Mouse (Mus musculus) layer of hippocampus, postnatal 14 days (tissue): ENCODE results near the gene Inpp5a. TPM values are rescaled to one million over a fixed set of nuclear protein-coding genes. Genes with fewer than 3 reads are reported as not detected.
"Not testable (repeated sequence)": the region's sequence is repeated elsewhere in the genome, so short reads cannot be mapped to it uniquely, and the experiment has no call there.

Source experiments
- DNase-seq, 2 experiments: peaks; one replicate each; pipeline ENCODE4 v3.0.0; 2021 to 2022; ENCODE audit warnings: low spot score in 2 of 2, mixed read lengths in 1 of 2
- total RNA-seq, 2 experiments: library from RNA; stranded (reverse); gene quantifications; 2 replicates each; pipeline ENCODE4 v1.2.3; 2021

Gene Inpp5a
- total RNA-seq, 2 experiments from 2014 or later = 41.1 to 41.2 TPM

GRCm38 (mm10) chr7:139399572-139399971 is 10.7 kb downstream of the Inpp5a start:
- no peak for DNase-seq

GRCm38 (mm10) chr7:139399977-139400685 is 11.2 kb downstream of the Inpp5a start:
- DNase-seq = no peak

DNA sequence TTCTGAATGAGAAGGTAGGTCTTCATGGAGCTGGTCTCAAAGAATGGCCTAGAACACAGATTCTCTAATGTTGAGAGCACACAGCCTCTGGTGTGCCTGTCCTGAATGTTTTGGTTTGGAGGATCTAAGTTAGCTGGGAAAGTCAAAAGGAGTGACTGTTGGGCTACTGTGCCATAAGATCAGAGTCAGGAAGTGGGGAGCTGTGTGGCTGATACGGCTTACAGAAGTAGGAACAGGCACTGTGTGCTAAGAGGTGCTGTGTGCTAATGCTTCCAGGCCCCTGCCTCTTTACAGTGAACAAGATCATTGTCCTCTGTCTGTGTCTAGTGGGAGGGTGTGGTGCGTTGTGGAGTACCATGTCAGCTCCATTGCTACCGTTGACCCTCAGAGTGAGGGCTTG is 12.0 kb downstream of the Inpp5a start:
- no peak for DNase-seq

- no peak for DNase-seq
Measured at GRCm38 (mm10) chr7:139401791-139402190, 12.9 kb downstream of the Inpp5a start.

GRCm38 (mm10) chr7:139402721-139403120 is 13.8 kb downstream of the Inpp5a start:
- no peak for DNase-seq

GRCm38 (mm10) chr7:139406581-139406980 is 17.7 kb downstream of the Inpp5a start:
- no peak for DNase-seq

GRCm38 (mm10) chr7:139407966-139408365 is 19.1 kb downstream of the Inpp5a start:
- DNase-seq = no peak

DNA sequence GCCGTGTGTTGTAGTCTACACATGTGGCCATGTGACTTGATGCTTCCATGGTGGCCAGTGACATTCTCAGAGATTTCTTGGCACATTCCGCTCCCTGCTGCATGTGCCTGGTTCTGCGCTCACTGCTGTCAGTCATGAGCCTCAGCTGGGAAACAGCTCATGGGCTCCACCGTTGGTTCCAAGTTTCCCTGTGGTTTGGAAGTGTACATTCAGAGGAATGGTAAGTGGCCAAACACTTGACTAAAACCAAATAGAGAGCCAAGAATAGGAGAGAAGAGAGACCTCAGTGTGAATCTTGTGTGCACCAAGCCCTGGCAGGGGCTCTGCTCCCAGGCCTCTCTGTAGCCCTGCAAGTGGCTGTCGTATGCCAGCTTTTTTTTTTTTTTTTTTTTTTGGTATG is 21.0 kb downstream of the Inpp5a start:
- DNase-seq = no peak

DNA sequence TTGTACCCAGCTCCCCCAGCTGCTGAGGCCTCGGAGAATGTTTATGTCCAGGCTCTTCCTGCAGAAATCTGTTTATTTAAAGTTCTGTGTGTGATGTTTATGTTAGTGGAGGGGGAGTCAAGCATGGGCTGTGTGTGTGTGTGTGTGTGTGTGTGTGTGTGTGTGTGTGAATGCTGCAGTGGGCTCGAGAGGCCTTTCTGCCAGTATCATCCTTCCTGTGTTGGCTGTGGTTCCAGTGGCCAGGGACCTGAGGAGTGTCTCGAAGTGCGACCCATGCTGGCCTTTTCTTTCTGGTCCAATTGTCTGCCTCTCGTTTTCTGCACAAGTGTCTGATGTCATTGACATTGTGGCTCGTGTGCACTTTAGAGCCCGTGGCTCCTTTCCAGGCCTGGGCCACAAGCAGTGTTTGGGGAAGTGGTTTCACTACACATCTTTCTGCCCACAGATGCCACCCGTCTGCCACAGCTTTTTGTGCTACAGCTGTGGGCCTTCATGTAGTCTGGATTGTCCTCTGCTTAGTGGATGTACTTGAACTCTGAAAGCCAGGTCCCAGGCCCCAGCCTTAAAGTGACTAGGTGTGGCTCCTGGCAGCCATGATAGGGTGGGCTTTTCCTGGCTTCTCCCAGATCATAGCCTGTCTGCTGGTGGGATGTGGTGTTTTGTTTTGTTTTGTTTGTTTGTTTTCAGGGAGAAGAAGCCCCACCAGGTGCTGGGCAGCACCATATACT is 23.5 kb downstream of the Inpp5a start:
- DNase-seq = no peak

DNA sequence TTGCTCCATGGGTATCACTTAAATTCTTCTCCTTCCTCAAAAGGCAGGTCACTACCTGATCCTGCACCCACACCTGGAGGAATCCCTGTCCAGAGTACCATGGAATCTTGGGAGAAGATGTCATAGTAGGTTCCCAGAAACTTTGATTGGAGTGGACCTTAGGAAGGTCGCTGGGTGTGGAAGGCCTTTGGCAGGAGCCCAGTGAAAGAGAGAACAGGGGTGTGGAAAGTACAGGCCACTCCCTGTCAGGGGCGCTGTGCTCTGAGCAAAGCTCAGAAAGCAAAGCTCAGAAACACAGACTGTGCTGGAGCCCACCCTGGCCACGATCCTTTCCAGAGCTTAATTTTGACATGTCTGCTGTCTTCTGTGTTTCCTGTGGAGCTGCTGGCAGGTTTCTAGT is 24.5 kb downstream of the Inpp5a start:
- no peak for DNase-seq

GRCm38 (mm10) chr7:139415616-139416225 is 26.8 kb downstream of the Inpp5a start:
- no peak for DNase-seq

DNA sequence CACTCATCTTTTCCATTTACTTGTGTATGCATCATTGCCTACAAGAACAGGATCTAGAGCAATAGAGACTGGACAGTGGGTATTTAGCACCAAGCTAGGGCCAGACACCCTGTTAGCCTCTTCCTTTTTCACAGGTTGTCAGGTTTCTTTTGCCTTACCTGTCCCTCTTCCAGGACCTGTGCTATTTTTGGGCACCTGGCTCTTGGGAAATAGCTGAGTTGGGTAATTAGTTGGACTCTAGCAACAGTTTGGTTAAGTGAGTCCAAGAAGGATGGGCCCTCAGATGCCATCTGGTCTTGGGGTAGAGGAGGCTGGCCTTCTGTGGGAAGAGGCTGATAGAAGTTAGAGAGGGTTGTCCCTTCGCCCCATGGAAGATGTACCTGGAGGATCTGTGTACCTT is 29.5 kb downstream of the Inpp5a start:
- DNase-seq = no peak

DNA sequence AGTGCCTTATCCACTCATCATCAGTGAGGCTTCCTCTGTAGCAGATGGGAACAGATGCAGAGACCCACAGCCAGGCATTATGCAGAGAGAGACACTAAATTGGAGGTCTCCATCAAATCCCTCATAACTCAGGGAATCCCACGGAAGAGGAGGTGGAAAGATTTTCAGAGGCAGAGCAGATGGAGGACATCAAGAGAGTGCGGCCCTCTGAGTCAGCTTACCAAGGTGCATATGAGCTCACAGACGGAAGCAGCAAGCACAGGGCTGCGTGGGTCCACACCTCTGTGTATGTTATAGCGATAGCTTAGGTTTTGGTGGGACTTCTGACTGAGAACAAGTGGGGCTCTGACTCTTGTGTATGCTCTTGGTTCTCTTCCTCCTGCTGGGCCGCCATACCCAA is 33.9 kb downstream of the Inpp5a start:
- DNase-seq = no peak

DNA sequence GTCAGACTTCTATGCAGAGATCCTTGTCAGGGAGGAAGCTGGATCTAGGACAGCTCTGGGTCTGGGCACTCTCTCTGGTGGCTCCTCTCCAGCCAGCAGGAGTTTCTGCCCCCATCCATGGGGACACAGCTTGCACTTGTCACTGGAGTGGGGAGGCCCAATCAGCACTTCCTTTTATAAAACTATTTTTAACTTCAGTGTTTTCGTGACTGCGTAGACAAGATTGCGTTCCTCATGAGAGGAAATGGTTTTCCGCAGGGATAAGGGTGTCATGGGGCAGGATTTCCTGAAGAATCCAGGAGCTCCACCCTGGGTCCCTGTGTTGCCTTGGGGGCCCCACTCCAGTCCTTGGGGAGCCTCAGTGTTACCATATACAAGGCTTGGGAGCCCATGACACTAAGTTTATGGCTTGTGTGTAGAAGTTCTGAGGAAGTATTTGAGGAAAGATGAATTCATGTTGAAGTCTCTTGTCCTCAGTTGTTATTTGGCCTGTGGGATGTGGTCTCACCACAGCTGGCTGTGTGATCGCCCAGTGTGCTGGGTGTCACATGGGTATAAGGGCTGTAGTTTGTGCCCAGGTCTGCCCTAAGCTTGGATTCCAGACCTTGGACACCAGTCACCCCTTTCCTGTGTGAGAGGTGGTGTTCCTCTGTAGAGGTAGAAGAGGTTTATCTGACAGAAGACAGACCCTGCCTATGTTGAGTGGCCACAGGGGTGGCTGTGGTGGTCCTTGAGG is 45.4 kb downstream of the Inpp5a start:
- no peak for DNase-seq

GRCm38 (mm10) chr7:139434931-139435330 is 46.0 kb downstream of the Inpp5a start:
- not testable (repeated sequence) for DNase-seq

GRCm38 (mm10) chr7:139435749-139436148 is 46.8 kb downstream of the Inpp5a start:
- no peak for DNase-seq

GRCm38 (mm10) chr7:139436951-139437350 is 48.0 kb downstream of the Inpp5a start:
- DNase-seq = no peak

DNA sequence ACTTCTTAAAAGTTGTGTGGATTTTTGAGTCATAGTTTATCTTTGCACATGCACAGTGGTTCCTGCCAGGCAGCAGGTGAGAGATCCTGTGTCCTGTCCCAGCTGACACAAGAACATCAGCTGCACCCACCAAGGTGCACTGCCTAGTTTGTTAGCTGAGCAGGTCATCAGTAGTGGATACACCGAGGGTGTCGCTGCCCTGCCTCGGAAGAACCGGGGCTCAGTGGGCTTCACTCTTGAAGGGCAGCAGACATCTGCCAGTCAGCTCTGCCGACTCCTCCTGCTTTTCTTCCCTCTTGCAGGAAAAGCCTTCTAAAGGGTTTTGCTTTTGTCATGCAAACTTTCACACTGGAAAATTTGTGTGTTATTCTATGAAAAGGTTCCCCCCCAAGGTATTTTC is 48.6 kb downstream of the Inpp5a start:
- DNase-seq = no peak

DNA sequence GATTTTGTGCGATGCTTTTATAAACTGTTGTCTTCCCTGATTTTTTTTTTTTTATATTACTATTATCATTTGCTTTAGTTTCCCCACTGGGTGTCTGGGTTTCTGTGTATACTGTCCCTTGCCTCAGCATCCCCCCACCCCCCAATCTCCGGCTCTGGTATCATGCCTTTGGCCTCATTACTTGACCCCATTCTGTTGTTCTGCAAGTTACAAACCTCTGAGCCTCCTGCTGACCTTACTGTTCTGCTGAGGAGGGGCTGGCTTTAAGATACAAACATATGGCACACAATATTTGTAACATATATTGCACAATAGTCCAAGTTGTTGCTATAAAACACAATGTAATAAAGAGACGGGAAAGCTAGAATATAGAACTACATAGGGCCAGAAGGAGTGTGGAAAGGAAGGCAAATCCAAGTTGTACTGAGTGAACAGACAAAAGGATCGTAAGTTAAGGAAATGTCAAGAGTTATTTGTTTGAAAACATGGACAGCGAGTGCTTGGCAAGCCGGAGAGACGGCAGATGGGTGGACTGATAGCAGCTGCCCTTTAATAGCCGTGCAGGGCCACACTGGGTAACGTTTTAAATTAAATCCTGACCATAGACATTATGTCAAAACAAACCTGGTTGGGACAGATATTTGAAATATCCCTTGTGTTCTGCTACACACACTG is 49.2 kb downstream of the Inpp5a start:
- no peak for DNase-seq

DNA sequence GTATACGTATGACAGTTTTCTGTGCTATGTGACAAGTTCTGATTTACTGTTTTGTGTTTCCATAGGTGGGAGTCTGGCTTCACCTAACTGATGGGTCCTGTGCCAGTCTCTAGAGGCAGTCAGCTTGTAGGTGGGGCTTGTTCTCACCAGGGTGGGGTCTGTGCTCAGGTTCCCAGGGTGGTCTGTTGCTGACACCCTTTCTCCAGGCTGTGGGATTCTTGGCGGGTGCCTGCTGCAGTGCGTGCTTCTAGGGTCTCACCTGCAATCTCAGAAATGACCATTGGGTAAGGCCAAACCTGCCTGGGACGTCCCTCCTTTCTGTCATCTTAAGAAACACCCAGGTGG is 49.7 kb downstream of the Inpp5a start:
- DNase-seq = no peak

- no peak for DNase-seq
Measured at GRCm38 (mm10) chr7:139439031-139439430, 50.1 kb downstream of the Inpp5a start.
